Mouse (Mus musculus): ENCODE results near the gene Tmem260. TPM values are rescaled to one million over a fixed set of nuclear protein-coding genes. Genes with fewer than 3 reads are reported as not detected.

The Tmem260 gene
- 6.0 and 17.6 TPM in 2 replicates for polyA plus RNA-seq (2012; ENCODE audit: low replicate concordance)

DNA sequence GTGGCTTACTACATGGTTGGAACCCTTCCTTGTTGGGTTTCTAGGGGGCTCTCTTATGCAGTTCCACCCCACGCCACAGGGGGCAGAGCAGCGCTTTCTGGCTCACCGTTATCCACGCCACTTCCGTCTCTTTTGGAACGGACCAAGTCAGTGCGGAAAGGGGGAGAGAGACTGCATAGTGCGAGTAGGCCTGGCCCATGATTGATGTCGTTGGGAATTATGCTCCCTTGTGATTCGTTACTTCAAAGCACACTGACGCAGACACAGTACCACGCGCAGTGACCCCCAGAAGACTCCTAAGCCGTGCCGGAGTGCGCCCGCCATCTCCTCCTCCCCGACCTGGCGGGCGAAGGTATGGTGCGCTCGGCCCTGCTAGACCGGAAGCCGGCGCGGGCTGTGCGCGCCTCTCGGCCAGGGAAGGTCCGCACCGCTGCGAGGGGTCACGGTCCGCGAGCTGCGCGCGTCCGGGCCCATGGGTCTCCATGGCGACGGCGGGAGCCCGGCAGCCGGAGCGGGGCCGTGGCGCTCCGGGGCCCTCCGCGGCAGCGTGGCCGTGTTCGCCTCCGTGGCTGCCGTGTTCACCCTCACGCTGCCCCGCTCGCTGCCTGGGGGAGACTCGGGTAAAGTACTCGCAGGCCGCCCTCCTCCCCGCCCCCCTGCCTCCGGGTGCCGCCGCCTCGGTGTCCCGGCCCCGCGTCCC is at the start of gene Tmem260:
Tmem260 (plus strand) TSS at position 141 of the 700 bp plus-strand sequence.

Other genes with a start within 250 kb of the Tmem260 start
- not detected in 2 replicates for gene Otx2, start 227.7 kb downstream of the Tmem260 start, polyA plus RNA-seq (2012; ENCODE audit: low replicate concordance)

All from hematopoietic multipotent progenitor cell, adult 10-12 weeks (in vitro differentiated cells).